8 mouse cellular contexts compared by ENCODE assay signal in the genomic region with DNA sequence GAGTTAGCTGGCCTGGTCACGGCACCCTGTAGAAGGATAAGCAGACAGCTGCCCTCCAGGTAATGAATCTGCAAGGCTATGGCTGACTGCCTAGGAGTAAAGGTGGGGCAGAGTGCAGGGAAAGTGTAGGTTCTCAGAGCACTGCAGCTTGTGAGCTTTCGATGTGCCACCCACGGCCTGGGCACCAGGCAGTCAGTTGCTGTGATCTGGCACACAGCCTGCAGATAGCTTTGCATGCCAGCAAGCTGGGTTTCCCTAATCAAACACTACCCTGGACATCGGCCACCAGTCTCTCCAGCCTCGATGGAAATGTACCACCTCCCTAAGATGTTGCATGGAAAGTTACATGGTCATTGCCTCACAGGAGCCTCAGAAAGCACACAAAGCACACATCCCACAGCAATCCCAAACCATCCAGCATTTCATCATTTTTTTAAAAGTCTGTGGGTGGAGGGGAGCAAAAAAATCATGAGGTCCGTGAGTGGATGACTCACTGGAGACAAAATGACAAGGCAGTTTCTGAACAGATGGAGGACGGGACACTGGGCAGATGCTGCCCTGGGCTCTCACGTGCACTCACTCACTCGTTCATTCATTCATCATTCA.
DNase-seq lines count a peak whose midpoint lies in the region; ATAC-seq lines count a peak whose summit lies in the region.

No protein-coding gene starts in this region.

- no peak for ATAC-seq in kidney, embryonic 14.5 days (ENCODE audit: low FRiP score, low TSS enrichment)
- ATAC-seq in inflammation-experienced regulatory T-cells, adult 6 months = no peak

- no peak overlapping the region for H3K27ac ChIP-seq in kidney, embryonic 14.5 days (ENCODE audit: low read depth, low read length)

- no peak overlapping the region for H3K4me3 ChIP-seq in kidney, embryonic 14.5 days (ENCODE audit: low read length)

- DNase-seq in kidney, postnatal 10 days = peak; percentile 47
- DNase-seq in adrenal gland, adult 18-20 months (ENCODE audit: low spot score in 2 of 2) = peak; percentile 35 to 59
- peak; percentile 53 to 65 for DNase-seq in cerebellum, postnatal 14 days
- DNase-seq in lung, adult 18-20 months = peak; percentile 68 to 82
- DNase-seq in spleen, postnatal 14 days (ENCODE audit: low spot score in 2 of 2) = no peak
- DNase-seq in gastrocnemius, postnatal 25 days = no peak

- H3K9me3 ChIP-seq in kidney, embryonic 14.5 days (ENCODE audit: control insufficient read depth, low read length) = peaks cover 8% of the 10 kb centered on the region; the same call in 1 of the 2 replicates

- H3K4me2 ChIP-seq in kidney, embryonic 14.5 days (replicated peaks; ENCODE audit: low read depth, low read length) = no peak overlapping the region

- no peak overlapping the region for H3K9ac ChIP-seq in kidney, embryonic 14.5 days (ENCODE audit: low read depth, low read length)

- H3K36me3 ChIP-seq in kidney, embryonic 14.5 days (ENCODE audit: control insufficient read depth, insufficient read depth, low read length) = no peaks in the 10 kb centered on the region

- 0 out of 2 replicates have a peak, but pooled peaks cover 3% of the 10 kb centered on the region for H3K4me1 ChIP-seq in kidney, embryonic 14.5 days (ENCODE audit: control insufficient read depth, insufficient read depth, low read length)

- WGBS in kidney, embryonic 14.5 days = 70% methylated on average over 9 of the region's 9 CpGs

- H3K27me3 ChIP-seq in kidney, embryonic 14.5 days (ENCODE audit: control insufficient read depth, insufficient read depth, low read length) = no peaks in the 10 kb centered on the region

Comparison
In these comparisons a context has a peak if more than half of its experiments do, and no peak if none do; other contexts are left out.
1. DNase-seq: peak in kidney, postnatal 10 days (single experiment), adrenal gland, adult 18-20 months (2 of 2), cerebellum, postnatal 14 days (2 of 2) and lung, adult 18-20 months (2 of 2); none in spleen, postnatal 14 days (0 of 2) and gastrocnemius, postnatal 25 days (single experiment).